Mouse (Mus musculus) erythroblast, embryonic 14.5 days (primary cell): Measurements from ENCODE around the gene Slc12a8.

Source experiments
- GATA1 ChIP-seq: IDR thresholded peaks from 2 replicates; pipeline ENCODE4 v1.6.1; 2012; ENCODE audit warnings: low read length, inconsistent platforms, mixed read lengths
- TAL1 ChIP-seq: IDR thresholded peaks from 3 replicates; pipeline ENCODE4 v1.6.1; 2012; ENCODE audit warnings: low read length, inconsistent platforms, mixed read lengths

- no peak for TF ChIP-seq GATA1
- no peak for TF ChIP-seq TAL1
Observed at GRCm38 (mm10) chr16:33700584-33700983, 183.5 kb downstream of the Slc12a8 start.
